Mouse (Mus musculus) forebrain, embryonic 13.5 days (tissue): Measurements from ENCODE around the gene Olfr1381. TPM values are rescaled to one million over a fixed set of nuclear protein-coding genes. Genes with fewer than 3 reads are reported as not detected.

Experiments used
- polyA plus RNA-seq: library from polyadenylated mRNA; unstranded; fragments of >200 nt; fragmentation: Nextera tagmentation; extraction: Ambion mirVana; gene quantifications from 2 replicates; pipeline ENCODE4 v1.2.1, GENCODE M21; 2015

The Olfr1381 gene
- polyA plus RNA-seq, 1 experiment from 2014 or later, result not detected

Other genes starting within 250 kb of the Olfr1381 start
- not detected in 2 replicates for gene Olfr10, start 238.7 kb upstream of the Olfr1381 start, polyA plus RNA-seq
- gene Olfr1391, start 220.7 kb upstream of the Olfr1381 start, polyA plus RNA-seq, result not detected in 2 replicates
- gene Olfr1390, start 208.3 kb upstream of the Olfr1381 start, polyA plus RNA-seq, result not detected in 2 replicates
- not detected in 2 replicates for gene Olfr1389, start 120.4 kb upstream of the Olfr1381 start, polyA plus RNA-seq
- 0.05 and 0.10 TPM in 2 replicates for gene Olfr1388, start 106.8 kb upstream of the Olfr1381 start, polyA plus RNA-seq
- not detected in 2 replicates for gene Olfr1387, start 88.1 kb upstream of the Olfr1381 start, polyA plus RNA-seq
- gene Olfr1386, start 78.4 kb upstream of the Olfr1381 start, polyA plus RNA-seq, result not detected in 2 replicates
- not detected in 2 replicates for gene Olfr1385, start 54.4 kb upstream of the Olfr1381 start, polyA plus RNA-seq
- not detected in 2 replicates for gene Olfr1384, start 36.7 kb upstream of the Olfr1381 start, polyA plus RNA-seq
- gene Olfr1383, start 23.8 kb upstream of the Olfr1381 start, polyA plus RNA-seq, result not detected in 2 replicates
- gene Olfr1382, start 15.2 kb upstream of the Olfr1381 start, polyA plus RNA-seq, result not detected in 2 replicates
- gene Olfr1380, start 13.4 kb downstream of the Olfr1381 start, polyA plus RNA-seq, result not detected in 2 replicates
- gene Flt4, start 65.8 kb downstream of the Olfr1381 start, polyA plus RNA-seq, result 1.5 TPM in 2 replicates
- not detected in 2 replicates for gene Scgb3a1, start 120.2 kb downstream of the Olfr1381 start, polyA plus RNA-seq
- gene Cnot6, start 169.3 kb downstream of the Olfr1381 start, polyA plus RNA-seq, result 71.4 and 76.3 TPM in 2 replicates